Mouse (Mus musculus): Measurements from ENCODE around the gene Olfr1260. TPM values are rescaled to one million over a fixed set of nuclear protein-coding genes. Genes with fewer than 3 reads are reported as not detected.

The Olfr1260 gene
- not detected in 2 replicates for polyA plus RNA-seq (2014; fragmentation: Nextera tagmentation; extraction: Ambion mirVana)

- 72% methylated on average over 2 of the region's 2 CpGs for WGBS
- H3K4me3 ChIP-seq (ENCODE audit: low read depth, low read length) = no peak within 1 kb of the TSS
- H3K4me2 ChIP-seq (ENCODE audit: low read depth, severe bottlenecking) = no peak within 1 kb of the TSS
- no peaks in the 10 kb centered on the region for H3K27me3 ChIP-seq (ENCODE audit: control insufficient read depth, insufficient read depth, low read length)
- ATAC-seq (ENCODE audit: insufficient number of reproducible peaks, low FRiP score, low TSS enrichment, low read depth) = no peak
- H3K4me1 ChIP-seq (ENCODE audit: control insufficient read depth, insufficient read depth, low read length) = no peaks in the 10 kb centered on the region
- H3K9ac ChIP-seq (ENCODE audit: low read length) = no peak within 1 kb of the TSS
- H3K9me3 ChIP-seq (ENCODE audit: control insufficient read depth, low read length) = no peaks in the 10 kb centered on the region
- no peak for DNase-seq (ENCODE audit: low spot score)
- no peak within 1 kb of the TSS for H3K27ac ChIP-seq (replicated peaks; ENCODE audit: low read depth, low read length)
- no peaks in the 10 kb centered on the region for H3K36me3 ChIP-seq (ENCODE audit: control insufficient read depth, insufficient read depth, low read length)
Measured at GRCm38 (mm10) chr2:89974184-89974583, at the start of gene Olfr1260. Gene Olfr1260, plus strand, starts transcription at chr2:89974340.

DNA sequence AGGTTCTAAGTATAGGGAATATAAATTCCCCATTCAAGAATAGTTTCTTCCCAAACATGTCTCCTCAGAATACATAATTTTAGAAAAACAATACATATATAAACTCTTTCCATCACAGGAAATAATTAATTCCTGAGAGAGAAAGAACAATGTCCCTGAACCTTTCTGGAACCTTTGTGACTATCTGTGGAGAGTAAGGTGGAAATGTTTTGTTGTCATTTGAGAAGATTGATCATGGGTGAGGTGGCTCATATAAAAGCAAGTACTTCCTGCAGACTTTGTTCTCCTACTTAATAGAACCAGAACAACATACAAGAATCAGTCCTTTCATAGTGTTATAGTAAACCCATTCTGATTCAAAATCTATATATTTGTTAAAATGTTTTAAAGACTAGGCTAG is 47.1 kb upstream of the Olfr1260 start, which contains the start of gene Olfr1258:
Gene Olfr1258 (plus strand): TSS at position 301 of the 400 bp plus-strand sequence.
- Histone ChIP-seq H3K36me3 (ENCODE audit: control insufficient read depth, insufficient read depth, low read length) (no peaks in the 10 kb centered on the region), H3K27me3 (ENCODE audit: control insufficient read depth, insufficient read depth, low read length) (no peaks in the 10 kb centered on the region), H3K27ac (replicated peaks; ENCODE audit: low read depth, low read length) (no peak within 1 kb of the TSS), H3K9me3 (ENCODE audit: control insufficient read depth, low read length) (no peaks in the 10 kb centered on the region), H3K4me2 (ENCODE audit: low read depth, severe bottlenecking) (no peak within 1 kb of the TSS), H3K4me1 (ENCODE audit: control insufficient read depth, insufficient read depth, low read length) (no peaks in the 10 kb centered on the region), H3K9ac (ENCODE audit: low read length) (no peak within 1 kb of the TSS), H3K4me3 (ENCODE audit: low read depth, low read length) (no peak within 1 kb of the TSS)
- no peak for ATAC-seq (ENCODE audit: insufficient number of reproducible peaks, low FRiP score, low TSS enrichment, low read depth)
- DNase-seq (ENCODE audit: low spot score) = no peak

GRCm38 (mm10) chr2:89948564-89948963 is 25.6 kb upstream of the Olfr1260 start, which contains the start of gene Olfr1259:
Gene Olfr1259, minus strand, starts transcription at chr2:89948664.
- WGBS = 87% methylated on average over 5 of the region's 5 CpGs
- no peaks in the 10 kb centered on the region for H3K4me1 ChIP-seq (ENCODE audit: control insufficient read depth, insufficient read depth, low read length)
- no peaks in the 10 kb centered on the region for H3K27me3 ChIP-seq (ENCODE audit: control insufficient read depth, insufficient read depth, low read length)
- no peak for DNase-seq (ENCODE audit: low spot score)
- no peak within 1 kb of the TSS for H3K4me2 ChIP-seq (ENCODE audit: low read depth, severe bottlenecking)
- no peaks in the 10 kb centered on the region for H3K9me3 ChIP-seq (ENCODE audit: control insufficient read depth, low read length)
- no peaks in the 10 kb centered on the region for H3K36me3 ChIP-seq (ENCODE audit: control insufficient read depth, insufficient read depth, low read length)
- H3K9ac ChIP-seq (ENCODE audit: low read length) = no peak within 1 kb of the TSS
- H3K27ac ChIP-seq (replicated peaks; ENCODE audit: low read depth, low read length) = no peak within 1 kb of the TSS
- ATAC-seq (ENCODE audit: insufficient number of reproducible peaks, low FRiP score, low TSS enrichment, low read depth) = no peak
- H3K4me3 ChIP-seq (ENCODE audit: low read depth, low read length) = no peak within 1 kb of the TSS

GRCm38 (mm10) chr2:89977709-89978108 is 3.6 kb downstream of the Olfr1260 start:
- Histone ChIP-seq H3K27me3 (ENCODE audit: control insufficient read depth, insufficient read depth, low read length) (no peaks in the 10 kb centered on the region), H3K9me3 (ENCODE audit: control insufficient read depth, low read length) (no peaks in the 10 kb centered on the region), H3K9ac (ENCODE audit: low read length) (no peak overlapping the region), H3K27ac (replicated peaks; ENCODE audit: low read depth, low read length) (no peak overlapping the region), H3K4me2 (ENCODE audit: low read depth, severe bottlenecking) (no peak overlapping the region), H3K4me3 (ENCODE audit: low read depth, low read length) (no peak overlapping the region), H3K36me3 (ENCODE audit: control insufficient read depth, insufficient read depth, low read length) (no peaks in the 10 kb centered on the region), H3K4me1 (ENCODE audit: control insufficient read depth, insufficient read depth, low read length) (no peaks in the 10 kb centered on the region)
- no peak for ATAC-seq (ENCODE audit: insufficient number of reproducible peaks, low FRiP score, low TSS enrichment, low read depth)
- WGBS = 84% methylated on average over 2 of the region's 2 CpGs
- no peak for DNase-seq (ENCODE audit: low spot score)

GRCm38 (mm10) chr2:89990921-89991320 is 16.8 kb downstream of the Olfr1260 start, which contains the start of gene Olfr1261:
Gene Olfr1261, plus strand, starts transcription at chr2:89991221.
- DNase-seq (ENCODE audit: low spot score) (no peak), ATAC-seq (ENCODE audit: insufficient number of reproducible peaks, low FRiP score, low TSS enrichment, low read depth) (no peak)

GRCm38 (mm10) chr2:89999845-90000244 is 25.7 kb downstream of the Olfr1260 start, which contains the start of gene Olfr1262:
Gene Olfr1262, plus strand, starts transcription at chr2:90000145.
- Histone ChIP-seq H3K9ac (ENCODE audit: low read length) (no peak within 1 kb of the TSS), H3K4me3 (ENCODE audit: low read depth, low read length) (no peak within 1 kb of the TSS), H3K9me3 (ENCODE audit: control insufficient read depth, low read length) (no peaks in the 10 kb centered on the region), H3K27ac (replicated peaks; ENCODE audit: low read depth, low read length) (no peak within 1 kb of the TSS), H3K27me3 (ENCODE audit: control insufficient read depth, insufficient read depth, low read length) (no peaks in the 10 kb centered on the region), H3K4me2 (ENCODE audit: low read depth, severe bottlenecking) (no peak within 1 kb of the TSS), H3K36me3 (ENCODE audit: control insufficient read depth, insufficient read depth, low read length) (no peaks in the 10 kb centered on the region), H3K4me1 (ENCODE audit: control insufficient read depth, insufficient read depth, low read length) (no peaks in the 10 kb centered on the region)
- DNase-seq (ENCODE audit: low spot score) (no peak), ATAC-seq (ENCODE audit: insufficient number of reproducible peaks, low FRiP score, low TSS enrichment, low read depth) (no peak)

More at GRCm38 (mm10) chr2:89990921-89991320, 16.8 kb downstream of the Olfr1260 start, which contains the start of gene Olfr1261:
- no peak within 1 kb of the TSS for H3K27ac ChIP-seq (replicated peaks; ENCODE audit: low read depth, low read length)
- no peaks in the 10 kb centered on the region for H3K36me3 ChIP-seq (ENCODE audit: control insufficient read depth, insufficient read depth, low read length)
- no peaks in the 10 kb centered on the region for H3K9me3 ChIP-seq (ENCODE audit: control insufficient read depth, low read length)
- no peaks in the 10 kb centered on the region for H3K4me1 ChIP-seq (ENCODE audit: control insufficient read depth, insufficient read depth, low read length)
- H3K27me3 ChIP-seq (ENCODE audit: control insufficient read depth, insufficient read depth, low read length) = no peaks in the 10 kb centered on the region
- no peak within 1 kb of the TSS for H3K9ac ChIP-seq (ENCODE audit: low read length)
- no peak within 1 kb of the TSS for H3K4me3 ChIP-seq (ENCODE audit: low read depth, low read length)
- no peak within 1 kb of the TSS for H3K4me2 ChIP-seq (ENCODE audit: low read depth, severe bottlenecking)

DNA sequence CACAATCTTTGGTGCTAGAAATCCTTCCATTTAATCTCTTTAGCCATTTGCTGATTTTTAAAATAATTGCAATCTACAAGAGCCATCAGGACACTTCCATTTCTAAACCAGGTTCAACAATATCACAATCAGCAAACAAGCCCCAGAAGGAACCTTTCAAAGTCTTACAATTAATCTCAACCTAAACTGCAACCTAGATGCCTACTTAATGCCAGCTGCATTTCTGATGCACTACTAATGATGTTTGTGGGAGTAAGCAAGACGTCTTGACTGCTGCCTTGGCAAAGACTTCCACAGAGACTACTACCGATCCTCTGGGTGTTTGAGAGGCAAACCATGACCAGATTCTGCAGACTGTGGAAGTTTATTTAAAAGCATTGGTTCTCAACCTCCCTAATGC is 37.7 kb downstream of the Olfr1260 start, which contains the start of gene Olfr1263:
Gene Olfr1263 (plus strand): TSS at position 301 of the 400 bp plus-strand sequence.
- ATAC-seq (ENCODE audit: insufficient number of reproducible peaks, low FRiP score, low TSS enrichment, low read depth) (no peak), DNase-seq (ENCODE audit: low spot score) (no peak)
- Histone ChIP-seq H3K4me1 (ENCODE audit: control insufficient read depth, insufficient read depth, low read length) (no peaks in the 10 kb centered on the region), H3K9me3 (ENCODE audit: control insufficient read depth, low read length) (no peaks in the 10 kb centered on the region), H3K4me3 (ENCODE audit: low read depth, low read length) (no peak within 1 kb of the TSS), H3K27ac (replicated peaks; ENCODE audit: low read depth, low read length) (no peak within 1 kb of the TSS), H3K27me3 (ENCODE audit: control insufficient read depth, insufficient read depth, low read length) (no peaks in the 10 kb centered on the region), H3K9ac (ENCODE audit: low read length) (no peak within 1 kb of the TSS), H3K4me2 (ENCODE audit: low read depth, severe bottlenecking) (no peak within 1 kb of the TSS), H3K36me3 (ENCODE audit: control insufficient read depth, insufficient read depth, low read length) (no peaks in the 10 kb centered on the region)
- whole genome bisulfite sequencing = 77% methylated on average over 2 of the region's 2 CpGs

GRCm38 (mm10) chr2:90025477-90025876 is 51.3 kb downstream of the Olfr1260 start, which contains the start of gene Olfr1264:
Gene Olfr1264, minus strand, starts transcription at chr2:90025577.
- H3K4me2 ChIP-seq (ENCODE audit: low read depth, severe bottlenecking) = no peak within 1 kb of the TSS
- no peaks in the 10 kb centered on the region for H3K36me3 ChIP-seq (ENCODE audit: control insufficient read depth, insufficient read depth, low read length)
- H3K4me1 ChIP-seq (ENCODE audit: control insufficient read depth, insufficient read depth, low read length) = no peaks in the 10 kb centered on the region
- no peaks in the 10 kb centered on the region for H3K9me3 ChIP-seq (ENCODE audit: control insufficient read depth, low read length)
- DNase-seq (ENCODE audit: low spot score) = no peak
- H3K4me3 ChIP-seq (ENCODE audit: low read depth, low read length) = no peak within 1 kb of the TSS
- WGBS = 15% methylated on average over 2 of the region's 2 CpGs
- no peak for ATAC-seq (ENCODE audit: insufficient number of reproducible peaks, low FRiP score, low TSS enrichment, low read depth)
- H3K27ac ChIP-seq (replicated peaks; ENCODE audit: low read depth, low read length) = no peak within 1 kb of the TSS
- H3K9ac ChIP-seq (ENCODE audit: low read length) = no peak within 1 kb of the TSS
- no peaks in the 10 kb centered on the region for H3K27me3 ChIP-seq (ENCODE audit: control insufficient read depth, insufficient read depth, low read length)

All from limb, embryonic 11.5 days (tissue).